Mouse (Mus musculus) adrenal gland, postnatal 14 days (tissue): ENCODE data around the gene Itgb8. TPM values are rescaled to one million over a fixed set of nuclear protein-coding genes. Genes with fewer than 3 reads are reported as not detected.
A peak's percentile ranks its signal among the peaks of the same experiment; 100 is the strongest.

Source experiments
- DNase-seq: peaks from one replicate; pipeline ENCODE4 v3.0.0; 2021; ENCODE audit warnings: mixed read lengths
- long read RNA-seq, 2 experiments: library from polyadenylated mRNA; stranded (forward); transcript quantifications; one replicate each; pipeline ENCODE4 v2.0.0; 2021
- total RNA-seq: library from RNA; stranded (reverse); gene quantifications from 2 replicates; pipeline ENCODE4 v1.2.3, GENCODE M21; 2021

The Itgb8 gene
- 2.1 and 2.7 TPM in 2 replicates for total RNA-seq
- long read RNA-seq, experiment 1 = 0 reads
- long read RNA-seq, experiment 2 = 0 reads

- DNase-seq = peak; percentile 73
Measured at GRCm38 (mm10) chr12:119238696-119239415, at the start of gene Itgb8. Gene Itgb8, minus strand, starts transcription at chr12:119238802.

GRCm38 (mm10) chr12:119276282-119276681 is 37.7 kb upstream of the Itgb8 start:
- no peak for DNase-seq

- DNase-seq = no peak
Measured at GRCm38 (mm10) chr12:119273605-119274004, 35.0 kb upstream of the Itgb8 start.

- DNase-seq = no peak
Measured at GRCm38 (mm10) chr12:119271964-119272363, 33.4 kb upstream of the Itgb8 start.

- DNase-seq = no peak
Measured at GRCm38 (mm10) chr12:119270036-119270435, 31.4 kb upstream of the Itgb8 start.

GRCm38 (mm10) chr12:119268723-119269122 is 30.1 kb upstream of the Itgb8 start:
- DNase-seq = no peak

- DNase-seq = no peak
Measured at GRCm38 (mm10) chr12:119264506-119264905, 25.9 kb upstream of the Itgb8 start.

- no peak for DNase-seq
Measured at GRCm38 (mm10) chr12:119248581-119248980, 10.0 kb upstream of the Itgb8 start.

- DNase-seq = no peak
Measured at GRCm38 (mm10) chr12:119241071-119241470, 2.5 kb upstream of the Itgb8 start.

GRCm38 (mm10) chr12:119237921-119238695 is 494 bp downstream of the Itgb8 start:
- DNase-seq = peak; percentile 59

GRCm38 (mm10) chr12:119237241-119237920 is 1.2 kb downstream of the Itgb8 start:
- DNase-seq = no peak

GRCm38 (mm10) chr12:119231831-119232230 is 6.8 kb downstream of the Itgb8 start:
- DNase-seq = no peak

GRCm38 (mm10) chr12:119230444-119230843 is 8.2 kb downstream of the Itgb8 start:
- peak; percentile 10 for DNase-seq

- DNase-seq = peak; percentile 4
Measured at GRCm38 (mm10) chr12:119229601-119230000, 9.0 kb downstream of the Itgb8 start.

GRCm38 (mm10) chr12:119227898-119228297 is 10.7 kb downstream of the Itgb8 start:
- no peak for DNase-seq

- no peak for DNase-seq
Measured at GRCm38 (mm10) chr12:119224699-119225098, 13.9 kb downstream of the Itgb8 start.

GRCm38 (mm10) chr12:119219409-119219808 is 19.2 kb downstream of the Itgb8 start:
- no peak for DNase-seq

GRCm38 (mm10) chr12:119217700-119218265 is 20.8 kb downstream of the Itgb8 start:
- DNase-seq = no peak

GRCm38 (mm10) chr12:119215225-119215624 is 23.4 kb downstream of the Itgb8 start:
- peak; percentile 6 for DNase-seq

GRCm38 (mm10) chr12:119211533-119211932 is 27.1 kb downstream of the Itgb8 start:
- DNase-seq = no peak

- DNase-seq = no peak
Measured at GRCm38 (mm10) chr12:119210590-119210989, 28.0 kb downstream of the Itgb8 start.

GRCm38 (mm10) chr12:119210073-119210425 is 28.6 kb downstream of the Itgb8 start:
- DNase-seq = no peak
